Mouse (Mus musculus): Measurements from ENCODE around the gene Best1.

Gene Best1

GRCm38 (mm10) chr19:10022414-10023303 lies 21.2 kb upstream of the Best1 start:
- DNase-seq (ENCODE audit: low spot score): no peak

DNA sequence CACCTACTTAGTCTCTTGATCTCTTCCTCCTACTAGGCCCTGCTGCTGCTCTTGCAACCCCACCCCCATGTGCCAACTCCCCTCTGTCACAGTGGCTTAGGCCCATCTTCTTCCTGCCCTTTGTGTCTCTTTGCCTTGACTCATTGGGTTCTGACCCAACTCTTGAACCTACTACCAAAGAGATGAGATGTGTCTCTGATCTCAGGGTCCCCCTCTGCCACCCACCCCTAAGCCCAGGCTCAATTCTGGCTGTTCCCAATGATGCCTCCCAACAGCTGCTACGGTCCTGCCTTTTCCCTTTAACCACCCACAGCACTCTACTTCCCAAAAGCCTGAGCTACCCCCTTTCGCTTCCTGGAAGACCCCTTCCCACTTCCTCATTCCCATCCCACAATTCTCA lies 20.5 kb upstream of the Best1 start:
- DNase-seq (ENCODE audit: low spot score): no peak

DNA sequence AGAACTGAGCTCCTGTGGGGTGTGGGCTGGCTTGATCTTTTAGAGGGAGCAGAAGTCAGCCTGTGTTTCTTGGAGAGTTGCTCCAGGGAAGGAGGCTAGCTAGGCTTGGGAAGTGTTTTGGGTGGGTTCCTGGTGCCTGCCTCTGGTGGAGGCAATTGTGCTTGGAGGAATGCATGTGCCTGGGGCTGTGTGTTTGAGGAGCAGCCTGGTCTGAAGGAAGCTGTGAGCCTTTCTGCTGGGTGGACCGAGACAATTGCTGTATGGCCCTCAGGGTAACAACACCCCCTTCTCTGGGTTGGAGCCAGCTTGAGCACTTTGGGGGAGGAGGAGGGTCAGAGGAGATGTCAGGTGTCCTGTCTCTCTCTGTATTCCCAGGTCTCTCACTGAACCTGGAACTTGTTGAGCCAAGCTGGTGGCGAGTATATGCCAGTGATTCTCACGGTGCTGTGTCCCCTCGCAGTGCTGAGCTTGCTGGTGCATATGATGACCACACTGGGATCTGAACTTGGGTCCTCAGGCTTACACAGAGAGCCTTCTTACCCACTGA lies 17.9 kb upstream of the Best1 start:
- DNase-seq (ENCODE audit: low spot score): no peak

DNA sequence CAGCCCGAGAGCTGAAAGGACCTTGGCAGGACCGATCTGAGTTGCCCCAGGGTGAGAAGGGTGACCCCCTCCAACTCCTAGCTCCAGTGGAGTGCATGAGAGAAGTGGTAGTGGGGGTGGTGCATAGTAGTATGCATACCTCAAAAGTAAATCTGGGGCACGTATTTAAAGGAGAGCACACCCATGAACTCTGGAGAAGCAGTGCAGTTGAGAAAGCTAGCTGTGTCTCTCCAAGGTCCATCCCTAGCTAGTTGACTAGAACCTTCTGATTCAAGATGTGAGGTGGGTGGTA lies 17.0 kb upstream of the Best1 start:
- DNase-seq (ENCODE audit: low spot score): no peak

DNA sequence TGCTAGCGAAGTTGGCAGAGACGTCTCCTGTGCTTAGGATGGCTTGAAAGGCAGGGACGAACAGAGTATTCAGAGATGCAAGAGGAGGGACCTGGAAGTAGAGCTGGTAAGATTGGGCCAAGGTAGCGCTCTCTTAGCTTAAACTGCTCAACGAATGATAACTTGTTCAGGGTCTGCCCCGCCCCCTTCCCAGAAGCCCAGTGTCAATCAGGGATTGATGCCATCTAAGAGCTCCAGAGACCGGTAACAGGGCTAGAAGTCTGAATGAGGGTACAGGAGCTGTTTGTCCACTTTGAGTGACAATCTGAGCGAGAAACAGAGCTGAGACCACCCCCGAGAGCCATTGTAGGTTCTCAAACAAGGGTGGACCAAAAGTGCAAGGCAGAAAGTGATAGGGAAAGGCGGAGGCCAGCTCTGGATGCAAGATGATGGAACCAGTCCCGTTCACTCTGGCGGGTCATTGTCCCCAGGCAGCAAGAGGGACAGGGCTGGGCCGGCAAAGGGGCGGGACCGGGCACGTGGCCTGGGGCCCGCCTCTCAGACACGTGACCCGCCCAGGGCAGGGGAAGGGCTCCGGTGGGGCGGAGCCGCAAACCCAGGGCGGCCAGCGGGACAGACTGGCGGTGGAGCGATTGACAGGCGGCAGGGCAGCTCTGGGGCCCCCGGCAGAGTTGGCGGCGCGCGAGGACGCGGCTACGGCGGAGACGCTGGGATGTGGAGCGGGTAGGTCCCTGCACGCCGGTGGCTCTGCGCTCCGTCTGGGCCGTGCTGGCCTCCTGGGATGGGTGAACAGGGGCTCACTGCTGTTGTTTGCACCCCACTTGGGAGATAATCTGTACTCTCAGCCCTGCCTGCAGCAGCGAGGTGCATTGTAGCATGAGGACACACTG lies 16.4 kb upstream of the Best1 start:
- peak; percentile 75 for DNase-seq (ENCODE audit: low spot score)

- DNase-seq (ENCODE audit: low spot score): no peak
Observed at GRCm38 (mm10) chr19:10016151-10016550, 14.7 kb upstream of the Best1 start.

- DNase-seq (ENCODE audit: low spot score): no peak
Observed at GRCm38 (mm10) chr19:10015442-10015841, 14.0 kb upstream of the Best1 start.

DNA sequence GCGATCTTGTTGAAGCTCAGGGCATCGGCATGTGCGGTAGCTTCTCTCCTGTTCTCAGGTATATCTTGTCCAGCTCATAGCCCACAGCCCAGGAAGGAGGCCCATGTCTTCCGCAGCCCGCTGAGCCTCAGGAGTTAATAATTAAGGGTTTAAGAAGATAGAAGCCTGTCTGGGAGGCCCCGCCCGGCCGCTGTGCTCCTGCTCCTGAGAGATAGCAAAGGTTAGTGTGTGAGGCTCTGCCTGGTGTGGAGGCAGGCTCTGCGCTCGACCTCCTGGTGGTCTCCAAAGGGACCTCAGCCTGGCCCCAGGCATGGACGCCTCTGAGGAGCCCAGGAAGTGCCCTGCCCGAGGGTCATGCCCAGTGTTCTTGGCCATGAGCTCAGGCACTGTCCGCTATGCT lies 13.4 kb upstream of the Best1 start:
- DNase-seq (ENCODE audit: low spot score): no peak

DNA sequence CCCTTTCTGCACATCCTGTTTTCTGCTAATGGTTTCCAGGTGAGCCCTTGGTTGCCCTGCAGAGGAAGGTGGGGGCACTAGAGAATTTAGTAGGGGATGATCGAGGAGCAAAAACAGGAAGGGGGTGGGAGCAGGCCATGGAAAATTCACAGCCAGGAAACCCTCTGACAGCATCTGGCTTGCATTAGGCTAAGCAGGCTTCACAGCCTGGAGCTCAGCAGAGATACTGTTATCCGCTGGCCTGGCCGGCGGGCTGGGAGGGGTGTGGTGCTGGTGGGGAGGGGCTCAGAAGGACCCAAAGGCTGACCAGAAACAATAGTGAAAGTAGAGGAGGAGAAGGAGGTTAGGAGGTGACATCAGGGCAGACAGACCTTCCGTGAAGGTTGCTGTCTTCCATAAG lies 12.5 kb upstream of the Best1 start:
- DNase-seq (ENCODE audit: low spot score): no peak

GRCm38 (mm10) chr19:10013348-10013747 lies 11.9 kb upstream of the Best1 start:
- no peak for DNase-seq (ENCODE audit: low spot score)

DNA sequence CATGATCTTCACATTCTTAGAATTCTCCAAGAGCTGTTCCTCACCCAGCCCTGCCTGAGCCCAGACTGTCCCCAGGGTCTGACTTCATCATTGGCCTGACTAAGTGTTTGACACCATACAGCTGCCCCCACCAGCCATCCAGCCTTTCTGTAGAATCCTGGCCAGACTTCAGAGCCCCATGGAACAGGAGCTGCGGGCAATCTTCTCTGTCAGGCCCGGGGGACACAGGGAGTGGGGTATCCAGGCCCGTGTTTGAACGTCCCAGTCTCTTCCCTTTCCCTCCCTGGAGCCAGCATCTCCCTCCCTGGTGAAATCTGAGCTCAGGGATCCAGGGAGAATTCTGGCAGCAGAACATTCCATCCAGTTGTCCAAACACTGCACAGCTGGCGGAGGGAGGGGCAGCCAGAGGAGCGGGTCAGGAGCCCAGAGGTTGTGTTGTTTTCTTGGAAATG lies 11.4 kb upstream of the Best1 start:
- DNase-seq (ENCODE audit: low spot score): no peak

- DNase-seq (ENCODE audit: low spot score): no peak
Observed at GRCm38 (mm10) chr19:10011408-10011807, 10.0 kb upstream of the Best1 start.

GRCm38 (mm10) chr19:10003696-10004095 lies 2.3 kb upstream of the Best1 start:
- DNase-seq (ENCODE audit: low spot score): no peak

GRCm38 (mm10) chr19:10000330-10000729 lies 1.1 kb downstream of the Best1 start:
- DNase-seq (ENCODE audit: low spot score): no peak

DNA sequence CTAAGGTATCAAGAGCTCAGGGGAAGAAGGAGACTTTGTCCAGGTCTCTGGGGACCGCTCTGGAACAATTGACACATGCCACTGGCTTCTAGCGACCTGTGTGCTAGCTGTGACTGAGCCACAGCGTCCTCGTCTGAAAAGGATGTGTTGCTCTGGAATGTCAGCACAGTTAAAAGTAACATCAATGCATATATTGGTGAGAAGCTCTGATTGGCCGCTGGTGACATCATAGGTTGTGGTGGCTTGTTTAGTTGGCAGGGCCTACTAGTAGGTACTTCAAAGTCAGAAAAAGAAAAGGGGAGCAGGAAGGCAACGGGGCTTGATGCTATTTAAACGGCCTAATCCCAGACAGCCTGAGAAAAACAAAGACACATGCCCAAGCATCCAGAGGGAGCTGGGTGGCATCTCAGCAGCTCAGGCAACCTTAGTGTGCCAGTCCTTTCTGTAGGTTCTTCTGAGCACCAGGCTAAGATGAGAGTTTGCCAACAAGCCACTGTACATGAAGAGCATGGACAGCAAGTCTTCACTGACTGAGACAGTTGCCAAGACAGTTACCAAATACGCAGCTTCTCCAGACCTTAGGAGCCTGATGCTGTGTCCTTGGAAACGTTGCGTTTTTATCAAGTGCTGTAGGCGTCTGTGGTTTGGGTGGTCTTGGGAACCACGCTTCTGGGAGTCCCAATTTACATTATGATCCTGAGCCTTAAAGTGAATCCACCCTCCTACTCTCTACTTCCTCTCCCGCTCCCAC lies 2.5 kb downstream of the Best1 start:
- DNase-seq (ENCODE audit: low spot score): no peak

DNA sequence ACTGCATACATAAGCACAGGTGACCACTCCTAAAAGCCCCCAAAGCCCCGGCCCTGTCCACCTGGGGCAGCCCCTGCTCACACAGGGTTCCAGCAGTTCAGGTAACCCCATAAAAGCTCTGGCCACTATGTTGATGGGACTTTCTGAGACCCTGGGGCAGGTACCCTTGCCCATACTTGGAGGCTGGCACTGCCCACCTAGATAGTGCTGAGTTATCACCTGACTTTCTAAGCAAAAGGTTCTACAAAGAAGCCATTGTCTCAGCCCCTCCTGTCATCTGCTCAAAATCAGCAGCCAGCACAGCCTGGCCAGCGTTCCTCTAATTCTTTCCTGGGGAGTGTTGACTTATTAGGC lies 3.4 kb downstream of the Best1 start:
- no peak for DNase-seq (ENCODE audit: low spot score)

DNA sequence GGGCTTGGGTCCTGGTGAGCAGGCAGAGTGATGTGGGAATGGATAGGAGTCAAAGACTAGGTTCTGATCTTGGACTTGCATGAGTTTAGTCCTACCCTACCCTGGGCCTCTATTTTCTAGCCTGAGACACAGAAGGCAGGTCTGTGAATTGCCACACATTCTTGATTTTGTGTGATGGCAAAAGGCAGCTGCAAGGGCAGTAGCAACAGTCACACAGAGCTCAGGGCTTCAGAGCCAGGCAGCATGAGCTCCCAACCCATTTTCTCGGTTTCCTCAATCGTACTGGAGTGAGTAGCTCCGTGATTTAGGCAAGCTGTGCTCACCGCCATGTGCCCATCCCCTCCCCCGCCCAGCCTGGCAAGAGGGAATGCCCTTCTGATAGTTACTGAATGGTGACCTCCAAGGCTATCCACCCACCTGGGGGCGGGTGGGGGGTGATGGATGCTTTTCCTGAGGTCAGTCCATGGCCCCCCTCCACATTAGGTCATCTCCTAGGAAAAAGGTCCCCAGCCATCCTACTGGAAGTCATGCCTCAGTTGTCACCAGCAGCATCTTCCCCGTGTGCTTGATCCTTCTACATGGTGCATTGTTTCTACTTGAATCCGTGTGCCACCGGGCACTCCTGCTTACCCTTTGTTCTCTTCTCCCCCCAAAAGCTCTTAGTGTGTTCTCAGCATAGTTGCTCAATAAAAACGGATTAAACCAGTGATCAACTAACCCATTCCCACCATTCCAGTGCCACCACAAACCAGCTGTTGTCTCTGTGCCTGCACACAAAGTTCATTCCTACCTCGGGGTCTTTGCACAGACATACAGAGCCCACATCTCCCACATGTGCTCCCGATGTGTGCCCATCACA lies 4.0 kb downstream of the Best1 start:
- no peak for DNase-seq (ENCODE audit: low spot score)

DNA sequence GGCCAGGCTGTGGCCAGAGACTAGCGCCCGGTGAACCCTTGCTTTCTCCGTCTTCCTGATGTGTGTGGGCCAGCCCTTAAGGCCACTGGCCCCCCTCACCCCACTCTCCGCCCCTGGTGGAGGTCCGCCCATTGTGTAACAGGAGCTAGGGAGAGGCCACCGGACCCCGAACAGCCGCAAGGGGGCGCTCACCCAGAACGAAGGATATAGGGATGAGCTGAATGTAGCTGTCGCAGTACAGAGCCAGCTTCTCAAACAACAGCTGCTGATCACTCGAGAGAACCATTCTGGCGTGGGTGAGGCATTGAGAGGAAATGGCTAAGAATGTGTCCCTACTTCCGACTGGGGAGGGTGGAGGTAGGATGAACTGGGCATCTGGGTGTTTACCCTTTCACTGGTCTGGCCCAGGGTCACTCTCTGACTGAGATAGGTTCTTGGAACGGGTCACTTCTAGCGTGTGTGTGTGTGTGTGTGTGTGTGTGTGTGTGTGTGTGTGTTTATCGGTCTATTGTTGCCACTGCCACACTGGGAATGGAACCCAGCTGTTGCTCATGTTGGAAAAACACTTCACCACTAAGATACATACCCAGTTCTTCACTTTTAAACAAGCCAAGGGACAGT lies 8.3 kb downstream of the Best1 start:
- peak; percentile 86 for DNase-seq (ENCODE audit: low spot score)

DNA sequence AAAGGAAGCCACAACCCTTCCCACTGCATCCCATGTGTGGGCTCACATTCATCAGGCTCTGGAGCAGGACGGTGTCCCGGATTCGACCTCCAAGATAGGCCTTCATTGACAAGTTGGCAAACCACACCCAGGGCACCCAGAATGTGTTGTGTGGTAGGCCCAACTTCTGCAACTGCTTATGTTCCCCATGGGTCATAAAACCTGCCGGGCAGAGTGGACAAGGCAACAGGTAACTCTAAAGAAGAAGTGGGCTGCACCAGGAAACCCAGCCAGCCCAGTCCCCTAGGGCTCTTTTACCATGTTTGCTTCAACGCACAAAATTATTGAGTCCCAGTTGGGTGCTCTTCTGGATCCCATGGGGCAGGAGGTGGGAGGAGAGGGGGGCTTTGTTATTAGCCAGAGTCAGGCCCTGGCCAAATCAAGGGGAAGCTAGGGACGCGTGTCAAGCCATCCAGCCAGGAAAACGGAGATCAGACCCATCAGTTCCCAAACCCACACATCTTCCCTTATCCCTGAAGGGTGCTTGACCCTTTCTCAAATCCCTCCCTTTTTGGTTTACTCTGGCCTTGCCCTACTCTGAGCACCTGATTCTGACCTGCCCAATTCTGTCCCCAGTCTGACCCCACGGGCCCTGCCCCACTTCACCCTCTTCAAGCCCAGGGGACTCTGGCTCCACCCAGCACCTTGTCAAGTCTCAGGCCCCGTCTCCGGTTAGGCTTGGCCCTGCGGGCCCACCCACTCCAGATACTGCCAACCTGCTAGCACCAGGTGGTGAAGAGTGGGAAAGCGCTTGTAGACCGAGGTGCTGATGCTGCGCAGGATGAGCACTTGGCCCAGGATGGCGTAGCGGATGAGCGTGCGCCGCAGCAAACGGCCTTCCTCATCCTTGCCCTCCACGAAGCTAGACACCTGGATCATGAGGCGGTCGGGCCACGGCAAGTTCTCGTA lies 9.1 kb downstream of the Best1 start:
- DNase-seq (ENCODE audit: low spot score): no peak

GRCm38 (mm10) chr19:9991304-9991703 lies 10.1 kb downstream of the Best1 start:
- DNase-seq (ENCODE audit: low spot score): peak; percentile 67

All from ovary, postnatal 10 days (tissue).